Mouse (Mus musculus): ENCODE results near the gene Ccdc71l. TPM values are rescaled to one million over a fixed set of nuclear protein-coding genes. Genes with fewer than 3 reads are reported as not detected.

The Ccdc71l gene
- 4.2 and 4.6 TPM in 2 replicates for polyA plus RNA-seq (2015; fragmentation: Nextera tagmentation; extraction: Ambion mirVana)

DNA sequence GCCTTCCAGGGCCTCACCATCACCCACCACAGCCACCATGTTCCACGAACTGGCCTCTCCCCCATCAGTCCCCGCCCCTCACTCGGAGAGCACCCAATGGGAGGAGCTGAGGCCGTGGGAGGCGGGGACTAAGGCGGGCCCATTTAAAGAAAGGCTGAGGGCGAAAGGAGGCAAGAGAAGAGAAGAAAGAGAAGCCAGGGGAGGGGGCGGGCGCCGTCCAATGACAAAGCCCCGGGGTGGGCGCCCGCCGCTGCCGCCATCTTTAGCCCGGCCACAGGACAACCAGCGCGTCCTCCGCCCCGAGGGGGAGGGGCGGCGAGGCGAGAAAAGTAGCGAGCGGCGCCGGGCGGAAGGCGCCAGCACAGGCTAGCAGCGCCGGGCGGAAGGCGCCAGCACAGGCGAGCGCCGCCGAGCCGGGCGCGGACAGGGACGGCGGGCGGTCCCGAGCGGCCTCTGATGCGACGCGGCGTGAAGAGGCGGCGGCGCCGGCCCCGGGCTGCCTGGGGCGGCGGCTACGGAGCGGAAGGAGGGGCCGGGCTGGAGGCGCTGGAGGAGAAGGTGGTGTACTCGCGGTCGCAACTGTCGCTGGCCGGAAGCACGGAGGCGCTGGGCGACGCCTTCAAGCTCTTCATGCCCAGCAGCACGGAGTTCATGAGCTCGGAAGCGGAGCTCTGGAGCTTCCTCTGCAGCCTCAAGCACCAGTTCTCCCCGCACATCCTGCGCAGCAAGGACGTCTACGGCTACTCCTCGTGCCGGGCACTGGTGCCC lies at the start of gene Ccdc71l:
Ccdc71l (plus strand) TSS at position 177 of the 768 bp plus-strand sequence.
- 1% methylated on average over 69 of the region's 78 CpGs for WGBS (ENCODE audit: insufficient replicate concordance)
- peaks cover 7% of the 10 kb centered on the region; the same call in 1 of the 2 replicates for H3K36me3 ChIP-seq
- no peaks in the 10 kb centered on the region; the same call in 1 of the 2 replicates for H3K27me3 ChIP-seq
- H3K4me2 ChIP-seq: peak within 1 kb of the TSS; percentile 80
- peak within 1 kb of the TSS; percentile 98 for H3K27ac ChIP-seq
- DNase-seq (peak; percentile 89), ATAC-seq (ENCODE audit: low read depth) (peak; percentile 80)
- peak within 1 kb of the TSS; percentile 93 for H3K4me3 ChIP-seq (replicated peaks)
- H3K9me3 ChIP-seq (replicated peaks): no peaks in the 10 kb centered on the region
- peak within 1 kb of the TSS; percentile 97 for H3K9ac ChIP-seq
- H3K4me1 ChIP-seq (replicated peaks): peaks cover 32% of the 10 kb centered on the region

DNA sequence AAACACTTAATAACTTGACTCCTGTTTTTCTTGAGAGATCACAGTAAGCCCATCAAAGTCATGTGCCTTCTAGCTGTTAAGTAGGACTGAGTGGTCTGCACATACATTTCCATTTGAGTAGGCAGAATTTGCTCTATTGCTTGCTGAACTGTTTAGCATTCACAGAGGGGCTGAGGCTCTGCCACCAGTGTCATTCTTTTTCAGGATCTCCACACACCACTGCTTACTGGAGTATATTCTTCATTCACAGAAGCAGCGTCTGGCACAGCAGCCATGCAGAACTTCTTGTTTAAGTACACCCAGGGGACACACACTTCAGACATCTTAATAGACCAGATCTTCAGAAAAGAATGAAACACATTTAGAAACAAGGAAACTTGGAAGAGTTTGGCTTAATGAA lies 39.4 kb upstream of the Ccdc71l start:
- Histone ChIP-seq H3K27me3 (0 out of 2 replicates have a peak, but pooled peaks cover 3% of the 10 kb centered on the region), H3K9ac (no peak overlapping the region), H3K4me2 (no peak overlapping the region), H3K9me3 (replicated peaks) (no peaks in the 10 kb centered on the region), H3K4me3 (replicated peaks) (no peak overlapping the region), H3K4me1 (replicated peaks) (peaks cover 4% of the 10 kb centered on the region; the same call in 1 of the 2 replicates), H3K27ac (no peak overlapping the region), H3K36me3 (no peaks in the 10 kb centered on the region)
- DNase-seq (no peak), ATAC-seq (ENCODE audit: low read depth) (no peak)
- WGBS (ENCODE audit: insufficient replicate concordance): 61% methylated on average over 1 of the region's 1 CpGs

DNA sequence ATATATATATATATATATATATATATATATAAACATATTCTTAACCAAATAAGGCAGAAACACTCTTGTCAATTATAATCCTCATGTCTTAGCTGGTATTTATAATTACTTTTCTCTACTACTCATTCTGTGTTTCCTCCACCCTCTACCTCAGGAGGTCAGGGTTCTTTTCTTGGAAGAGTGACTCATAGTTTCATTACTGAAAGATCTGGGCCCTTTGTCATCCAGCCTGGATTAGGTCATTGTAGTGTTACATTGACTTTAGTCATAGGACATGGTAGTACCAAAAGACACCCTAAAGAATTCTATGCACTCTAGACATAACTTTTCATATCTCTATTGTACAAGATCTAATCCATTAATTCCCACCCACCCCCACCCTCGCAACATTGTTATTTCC lies 35.0 kb upstream of the Ccdc71l start:
- no peak for DNase-seq
- Histone ChIP-seq H3K4me1 (replicated peaks) (peaks cover 16% of the 10 kb centered on the region), H3K36me3 (no peaks in the 10 kb centered on the region), H3K4me3 (replicated peaks) (no peak overlapping the region), H3K9ac (no peak overlapping the region), H3K9me3 (replicated peaks) (no peaks in the 10 kb centered on the region), H3K4me2 (no peak overlapping the region), H3K27me3 (no peaks in the 10 kb centered on the region), H3K27ac (no peak overlapping the region)
- ATAC-seq (ENCODE audit: low read depth): no peak
- 78% methylated on average over 1 of the region's 1 CpGs for WGBS (ENCODE audit: insufficient replicate concordance)

DNA sequence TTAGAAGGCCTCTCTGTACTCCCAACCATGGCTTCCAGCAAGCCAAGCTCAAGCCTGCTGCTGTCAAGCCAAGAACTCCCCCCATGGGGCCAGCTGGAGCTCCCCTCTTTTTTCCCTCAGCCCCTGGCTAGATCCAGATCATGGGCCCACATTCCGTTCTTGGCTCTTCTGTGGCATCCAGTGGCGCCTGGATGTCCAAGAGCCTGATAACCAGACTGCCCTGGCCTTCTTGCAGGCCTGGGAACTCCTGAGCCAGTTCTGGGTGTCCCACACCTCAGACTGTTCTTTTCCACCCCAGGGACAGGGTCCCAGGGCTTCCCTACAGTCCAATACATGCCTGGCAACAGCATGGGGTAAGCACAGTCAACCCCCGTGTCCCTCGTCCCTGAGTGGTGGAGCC lies 32.4 kb upstream of the Ccdc71l start:
- WGBS (ENCODE audit: insufficient replicate concordance): 87% methylated on average over 4 of the region's 4 CpGs
- Histone ChIP-seq H3K9ac (no peak overlapping the region), H3K4me3 (replicated peaks) (no peak overlapping the region), H3K27ac (no peak overlapping the region), H3K27me3 (no peaks in the 10 kb centered on the region), H3K4me2 (no peak overlapping the region), H3K4me1 (replicated peaks) (peaks cover 20% of the 10 kb centered on the region), H3K9me3 (replicated peaks) (no peaks in the 10 kb centered on the region), H3K36me3 (no peaks in the 10 kb centered on the region)
- ATAC-seq (ENCODE audit: low read depth) (no peak), DNase-seq (no peak)

DNA sequence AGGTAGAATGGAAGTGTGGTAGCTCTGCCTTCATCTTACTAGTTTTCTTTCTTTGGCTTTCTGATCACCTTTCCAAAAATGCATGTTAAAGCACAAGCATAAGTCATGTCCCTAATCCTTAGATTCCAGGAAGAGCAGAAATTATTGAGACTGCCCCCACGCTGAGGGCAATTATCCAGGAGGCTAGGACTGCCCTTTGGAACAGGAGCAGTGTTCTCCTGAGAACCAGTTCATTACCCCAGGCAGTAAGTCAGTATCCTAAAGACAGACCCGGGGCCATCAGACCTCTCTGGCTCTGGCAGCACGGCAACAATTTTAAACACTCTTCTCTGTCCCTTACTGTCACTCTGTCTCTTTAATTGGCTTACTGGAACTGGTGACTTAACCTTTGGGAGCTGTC lies 30.0 kb upstream of the Ccdc71l start:
- ATAC-seq (ENCODE audit: low read depth) (no peak), DNase-seq (no peak)
- peaks cover 38% of the 10 kb centered on the region for H3K4me1 ChIP-seq (replicated peaks)
- no peak overlapping the region for H3K4me2 ChIP-seq
- WGBS (ENCODE audit: insufficient replicate concordance): 67% methylated on average over 3 of the region's 3 CpGs
- no peaks in the 10 kb centered on the region for H3K27me3 ChIP-seq
- H3K4me3 ChIP-seq (replicated peaks): no peak overlapping the region
- H3K27ac ChIP-seq: no peak overlapping the region
- no peak overlapping the region for H3K9ac ChIP-seq
- no peaks in the 10 kb centered on the region for H3K36me3 ChIP-seq
- H3K9me3 ChIP-seq (replicated peaks): no peaks in the 10 kb centered on the region

DNA sequence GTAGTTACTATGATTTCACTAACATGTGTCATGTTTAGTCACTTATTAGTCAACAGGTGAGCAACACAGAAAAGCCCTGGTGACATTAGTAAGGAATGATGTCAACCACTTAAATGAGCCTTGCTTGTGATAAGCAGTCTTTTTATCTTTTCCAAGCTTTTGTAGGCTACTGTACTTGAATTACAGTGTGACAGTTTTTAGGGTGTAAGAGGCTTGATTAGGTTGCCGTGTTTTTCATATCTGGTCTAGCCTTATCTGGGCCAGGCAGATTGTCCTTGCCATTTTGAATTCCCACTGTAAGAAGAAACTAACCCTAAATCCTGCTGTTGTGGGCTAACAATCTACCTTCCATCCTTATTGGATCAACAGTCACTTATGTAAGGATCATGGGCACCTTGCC lies 26.6 kb upstream of the Ccdc71l start:
- H3K36me3 ChIP-seq: no peaks in the 10 kb centered on the region
- H3K9me3 ChIP-seq (replicated peaks): peaks cover 3% of the 10 kb centered on the region; the same call in 1 of the 2 replicates
- WGBS (ENCODE audit: insufficient replicate concordance): 28% methylated on average over 1 of the region's 1 CpGs
- H3K4me3 ChIP-seq (replicated peaks): no peak overlapping the region
- peaks cover 30% of the 10 kb centered on the region for H3K4me1 ChIP-seq (replicated peaks)
- H3K27me3 ChIP-seq: no peaks in the 10 kb centered on the region
- ATAC-seq (ENCODE audit: low read depth): peak; percentile 93
- no peak overlapping the region; the same call in 1 of the 2 replicates for H3K27ac ChIP-seq
- peak; percentile 52 for DNase-seq
- H3K9ac ChIP-seq: no peak overlapping the region
- peak overlapping the region; percentile 26; the same call in 1 of the 2 replicates for H3K4me2 ChIP-seq

DNA sequence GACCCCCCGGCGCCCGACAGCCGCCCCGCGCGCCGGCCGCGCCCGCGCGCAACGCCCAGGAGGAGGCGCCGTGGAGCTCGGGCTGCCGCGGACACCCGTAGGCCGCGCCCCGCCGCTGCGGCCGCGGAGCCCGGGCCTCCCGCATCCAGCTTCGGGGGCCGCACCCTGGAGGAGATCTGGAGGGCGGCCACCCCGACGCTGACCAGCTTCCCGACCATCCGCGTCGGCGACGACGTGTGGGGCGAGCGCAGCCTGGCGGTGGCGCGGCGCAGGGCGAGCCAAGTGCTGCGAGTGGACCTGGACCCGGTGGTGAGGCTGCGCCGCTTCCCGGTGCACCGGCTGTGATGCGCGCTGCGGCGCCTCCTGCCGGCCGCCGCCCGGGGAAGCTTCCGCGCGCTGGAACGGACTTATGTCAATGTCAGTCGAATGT lies 807 bp downstream of the Ccdc71l start:
- H3K9ac ChIP-seq: peak overlapping the region; percentile 97
- H3K27me3 ChIP-seq: no peaks in the 10 kb centered on the region
- peaks cover 7% of the 10 kb centered on the region; the same call in 1 of the 2 replicates for H3K36me3 ChIP-seq
- under 1% methylated on average over 60 of the region's 67 CpGs for WGBS (ENCODE audit: insufficient replicate concordance)
- peak; percentile 88 for DNase-seq
- no peaks in the 10 kb centered on the region for H3K9me3 ChIP-seq (replicated peaks)
- H3K4me1 ChIP-seq (replicated peaks): peaks cover 38% of the 10 kb centered on the region
- H3K4me3 ChIP-seq (replicated peaks): peak overlapping the region; percentile 93
- peak overlapping the region; percentile 98 for H3K27ac ChIP-seq
- H3K4me2 ChIP-seq: peak overlapping the region; percentile 80
- peak; percentile 81 for ATAC-seq (ENCODE audit: low read depth)

DNA sequence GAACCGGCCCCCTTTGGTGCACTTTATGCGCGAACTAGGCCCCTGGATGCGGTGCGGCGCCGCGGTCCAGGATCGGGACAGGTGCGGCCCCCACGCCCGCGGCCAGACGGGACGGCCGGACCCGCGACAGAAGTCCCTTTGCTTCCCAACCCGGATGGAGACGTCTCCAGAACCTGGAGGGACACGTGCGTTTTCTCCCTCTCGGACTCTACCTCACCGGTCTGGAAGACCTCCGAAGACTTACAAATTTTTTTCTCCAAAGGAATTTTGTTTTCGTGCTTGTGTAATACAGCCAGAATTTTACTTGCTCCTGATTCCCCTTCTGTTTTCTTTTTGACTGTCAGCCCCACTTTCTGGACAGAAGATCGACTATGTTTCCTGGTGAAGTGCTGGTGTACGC lies 1.2 kb downstream of the Ccdc71l start:
- Histone ChIP-seq H3K9ac (peak overlapping the region; percentile 97), H3K27ac (peak overlapping the region; percentile 98), H3K4me1 (replicated peaks) (peaks cover 39% of the 10 kb centered on the region), H3K4me3 (replicated peaks) (peak overlapping the region; percentile 93), H3K27me3 (no peaks in the 10 kb centered on the region), H3K4me2 (peak overlapping the region; percentile 80), H3K36me3 (peaks cover 7% of the 10 kb centered on the region; the same call in 1 of the 2 replicates), H3K9me3 (replicated peaks) (no peaks in the 10 kb centered on the region)
- DNase-seq: no peak
- 1% methylated on average over 28 of the region's 28 CpGs for WGBS (ENCODE audit: insufficient replicate concordance)
- ATAC-seq (ENCODE audit: low read depth): no peak

DNA sequence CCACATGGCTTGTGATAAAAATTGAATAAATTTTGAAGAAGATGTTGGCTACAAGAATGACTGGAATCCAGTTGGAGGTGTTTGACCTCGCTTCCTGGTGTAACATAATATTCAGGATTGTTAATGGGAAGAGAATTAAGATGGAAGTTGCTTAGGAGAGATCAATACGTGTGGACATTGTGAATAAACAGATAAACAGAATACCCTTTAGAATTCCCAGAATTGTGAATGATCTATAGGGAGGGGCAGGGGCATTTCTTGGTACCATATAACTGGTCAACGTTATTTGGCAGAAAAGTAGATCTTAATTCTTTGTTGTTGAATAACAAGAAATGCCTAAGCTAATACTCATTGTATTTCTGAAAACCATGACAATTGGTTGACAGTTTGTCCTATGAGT lies 2.0 kb downstream of the Ccdc71l start:
- Histone ChIP-seq H3K9me3 (replicated peaks) (no peaks in the 10 kb centered on the region), H3K36me3 (peaks cover 7% of the 10 kb centered on the region; the same call in 1 of the 2 replicates), H3K27ac (peak overlapping the region; percentile 74), H3K9ac (peak overlapping the region; percentile 80), H3K4me1 (replicated peaks) (peaks cover 39% of the 10 kb centered on the region), H3K4me3 (replicated peaks) (peak overlapping the region; percentile 93), H3K27me3 (no peaks in the 10 kb centered on the region), H3K4me2 (peak overlapping the region; percentile 82)
- ATAC-seq (ENCODE audit: low read depth): no peak
- no peak for DNase-seq
- WGBS (ENCODE audit: insufficient replicate concordance): 32% methylated on average over 3 of the region's 3 CpGs

DNA sequence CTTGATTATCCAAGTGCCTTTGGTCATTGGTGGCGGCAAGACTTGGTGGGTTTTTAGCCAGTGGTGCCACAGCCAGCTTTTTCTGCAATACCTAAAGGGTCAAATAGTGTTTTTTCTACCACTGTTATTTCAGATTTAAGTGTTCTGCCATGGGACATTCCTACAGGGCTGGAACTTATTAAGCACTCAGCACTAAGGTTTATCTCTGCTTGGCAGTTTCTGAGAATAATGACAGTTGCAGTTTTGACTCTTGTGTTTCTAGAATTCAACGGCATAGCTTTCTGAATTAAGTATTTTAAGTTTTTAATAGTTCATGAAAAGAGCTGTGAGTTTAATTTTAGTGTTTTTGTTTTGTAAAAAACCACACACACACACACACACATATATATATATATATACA lies 2.5 kb downstream of the Ccdc71l start:
- H3K9me3 ChIP-seq (replicated peaks): no peaks in the 10 kb centered on the region
- peak overlapping the region; percentile 74 for H3K27ac ChIP-seq
- DNase-seq: peak; percentile 12
- H3K9ac ChIP-seq: peak overlapping the region; percentile 80
- ATAC-seq (ENCODE audit: low read depth): no peak
- 40% methylated on average over 2 of the region's 2 CpGs for WGBS (ENCODE audit: insufficient replicate concordance)
- no peaks in the 10 kb centered on the region for H3K27me3 ChIP-seq
- peaks cover 39% of the 10 kb centered on the region for H3K4me1 ChIP-seq (replicated peaks)
- H3K4me2 ChIP-seq: peak overlapping the region; percentile 82
- peak overlapping the region; percentile 93 for H3K4me3 ChIP-seq (replicated peaks)
- H3K36me3 ChIP-seq: peaks cover 7% of the 10 kb centered on the region; the same call in 1 of the 2 replicates

DNA sequence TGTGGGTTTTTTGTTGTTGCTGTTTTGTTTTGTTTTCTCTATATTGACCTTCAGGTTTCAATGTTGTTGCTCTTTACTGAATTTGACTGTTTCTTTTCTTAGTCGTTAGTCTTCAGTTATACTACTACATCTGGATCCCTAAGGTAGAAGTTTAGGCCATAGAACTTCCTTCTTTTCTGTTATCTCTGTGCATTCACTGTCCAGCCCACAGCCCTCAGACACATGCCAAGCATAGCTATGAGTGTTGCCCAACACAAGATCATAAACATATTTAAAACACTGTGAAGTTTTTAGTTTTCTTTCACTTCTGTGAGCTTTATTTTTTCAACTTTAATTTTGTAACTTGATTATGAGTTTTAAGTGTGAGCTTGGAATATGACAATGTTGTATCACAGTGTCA lies 41.0 kb downstream of the Ccdc71l start:
- ATAC-seq (ENCODE audit: low read depth): no peak

DNA sequence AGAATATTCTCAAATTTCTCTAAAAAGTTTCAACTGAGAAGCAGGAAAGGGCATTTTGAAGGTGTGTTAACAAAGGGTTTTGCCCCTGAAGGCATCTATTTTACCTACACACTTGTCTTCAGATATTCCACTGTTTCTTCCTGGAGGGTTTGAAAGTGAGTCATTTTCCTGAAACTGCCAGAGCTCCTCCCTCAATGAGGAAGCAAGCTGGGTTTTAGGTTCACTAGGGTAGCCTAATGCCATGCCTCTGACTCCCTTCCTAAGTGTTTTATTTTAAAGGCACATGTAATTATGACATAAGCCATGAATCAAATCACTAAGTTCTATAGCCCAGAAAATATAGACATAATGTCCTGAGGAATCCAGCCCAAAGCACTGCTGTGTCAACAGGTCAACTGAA lies 49.3 kb downstream of the Ccdc71l start:
- DNase-seq (no peak), ATAC-seq (ENCODE audit: low read depth) (no peak)
- Histone ChIP-seq H3K9me3 (replicated peaks) (no peaks in the 10 kb centered on the region), H3K27ac (no peak overlapping the region), H3K27me3 (no peaks in the 10 kb centered on the region), H3K9ac (no peak overlapping the region), H3K4me1 (replicated peaks) (no peaks in the 10 kb centered on the region), H3K4me3 (replicated peaks) (no peak overlapping the region), H3K36me3 (no peaks in the 10 kb centered on the region), H3K4me2 (no peak overlapping the region)

More for the DNA sequence above, 41.0 kb downstream of the Ccdc71l start:
- no peak overlapping the region for H3K27ac ChIP-seq
- no peak for DNase-seq
- H3K36me3 ChIP-seq: no peaks in the 10 kb centered on the region
- H3K9me3 ChIP-seq (replicated peaks): no peaks in the 10 kb centered on the region
- H3K4me1 ChIP-seq (replicated peaks): no peaks in the 10 kb centered on the region
- WGBS (ENCODE audit: insufficient replicate concordance): 32% methylated on average over 1 of the region's 1 CpGs
- no peak overlapping the region for H3K4me3 ChIP-seq (replicated peaks)
- H3K27me3 ChIP-seq: no peaks in the 10 kb centered on the region
- H3K9ac ChIP-seq: no peak overlapping the region
- no peak overlapping the region for H3K4me2 ChIP-seq
